Mouse (Mus musculus) neutrophil, adult 5-6 weeks (primary cell): ENCODE measurements around the gene Itgb3. TPM values are rescaled to one million over a fixed set of nuclear protein-coding genes. Genes with fewer than 3 reads are reported as not detected.

Source experiments
- ATAC-seq: fragments of 151-379, 151-347 bp; 2 replicates; pipeline ENCODE4 v1.8.0; 2017; ENCODE audit warnings: mild to moderate bottlenecking, moderate TSS enrichment; ENCODE audit not compliant: insufficient number of reproducible peaks, poor library complexity, low FRiP score, severe bottlenecking; ENCODE audit errors: extremely low read depth
- total RNA-seq: library from RNA; stranded (forward); fragments of 200-1000 nt; gene quantifications from 2 replicates; pipeline ENCODE4 v1.2.3, GENCODE M21; 2017

Itgb3 gene
- total RNA-seq, 1 experiment from 2014 or later: 29.2 TPM

- no peak for ATAC-seq
These were observed 33.1 kb downstream of the Itgb3 start for GRCm38 (mm10) chr11:104640894-104641293.

- no peak for ATAC-seq
These were observed 35.4 kb downstream of the Itgb3 start for GRCm38 (mm10) chr11:104643236-104643635.

GRCm38 (mm10) chr11:104645402-104645801 lies 37.6 kb downstream of the Itgb3 start:
- ATAC-seq: peak; percentile 34

GRCm38 (mm10) chr11:104646173-104646572 lies 38.4 kb downstream of the Itgb3 start:
- no peak for ATAC-seq

GRCm38 (mm10) chr11:104646611-104647010 lies 38.8 kb downstream of the Itgb3 start:
- no peak for ATAC-seq

GRCm38 (mm10) chr11:104647188-104647867 lies 39.5 kb downstream of the Itgb3 start:
- ATAC-seq: peak; percentile 79

GRCm38 (mm10) chr11:104648571-104648970 lies 40.8 kb downstream of the Itgb3 start:
- peak; percentile 74 for ATAC-seq

- no peak for ATAC-seq
These were observed 52.8 kb downstream of the Itgb3 start for GRCm38 (mm10) chr11:104660599-104660998.

- ATAC-seq: peak; percentile 14; the same call in 1 of the 2 replicates
These were observed 53.3 kb downstream of the Itgb3 start for GRCm38 (mm10) chr11:104661106-104661505.

- no peak for ATAC-seq
These were observed 53.9 kb downstream of the Itgb3 start for GRCm38 (mm10) chr11:104661531-104662205.

- ATAC-seq: no peak
These were observed 54.8 kb downstream of the Itgb3 start for GRCm38 (mm10) chr11:104662573-104662972.

GRCm38 (mm10) chr11:104663241-104663877 lies 55.6 kb downstream of the Itgb3 start:
- no peak for ATAC-seq

- ATAC-seq: no peak
These were observed 56.1 kb downstream of the Itgb3 start for GRCm38 (mm10) chr11:104663878-104664261.

GRCm38 (mm10) chr11:104664441-104664840 lies 56.6 kb downstream of the Itgb3 start:
- no peak for ATAC-seq

GRCm38 (mm10) chr11:104667399-104667798 lies 59.6 kb downstream of the Itgb3 start:
- ATAC-seq: peak; percentile 42; the same call in 1 of the 2 replicates

GRCm38 (mm10) chr11:104673412-104673811 lies 65.6 kb downstream of the Itgb3 start:
- ATAC-seq: no peak

- no peak for ATAC-seq
These were observed 67.0 kb downstream of the Itgb3 start for GRCm38 (mm10) chr11:104674768-104675167.

GRCm38 (mm10) chr11:104685548-104685947 lies 77.7 kb downstream of the Itgb3 start, which contains the start of gene Gm11639:
Gm11639 (plus strand) TSS chr11:104685707.
- ATAC-seq: no peak

- ATAC-seq: no peak
These were observed 85.4 kb downstream of the Itgb3 start for GRCm38 (mm10) chr11:104693235-104693634.

- no peak for ATAC-seq
These were observed 96.3 kb downstream of the Itgb3 start for GRCm38 (mm10) chr11:104704097-104704496.
